Mouse (Mus musculus): Measurements from ENCODE around the gene Fank1.
A peak's percentile ranks its signal among the peaks of the same experiment; 100 is the strongest.

Fank1 gene

DNA sequence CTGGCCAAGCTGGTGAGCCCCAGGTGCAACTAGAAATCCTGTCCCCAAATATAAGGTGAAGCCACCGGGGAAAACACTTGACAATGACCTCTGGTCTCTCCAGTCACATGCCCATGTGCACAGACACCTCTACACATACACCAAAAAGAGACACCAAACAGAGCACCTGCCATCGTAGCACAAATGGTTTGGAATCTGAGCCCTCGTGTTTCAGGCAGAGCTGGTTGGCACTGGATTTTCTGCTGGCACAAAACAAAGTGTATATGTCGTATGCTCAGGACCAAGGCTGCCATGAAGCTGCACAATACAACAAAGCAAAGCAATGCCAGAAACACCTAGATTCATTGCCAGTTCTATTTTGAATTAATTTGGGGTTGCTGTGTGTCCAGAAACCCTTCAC lies 8.6 kb upstream of the Fank1 start:
- no peak for DNase-seq (ENCODE audit: low read depth, low spot score)

DNA sequence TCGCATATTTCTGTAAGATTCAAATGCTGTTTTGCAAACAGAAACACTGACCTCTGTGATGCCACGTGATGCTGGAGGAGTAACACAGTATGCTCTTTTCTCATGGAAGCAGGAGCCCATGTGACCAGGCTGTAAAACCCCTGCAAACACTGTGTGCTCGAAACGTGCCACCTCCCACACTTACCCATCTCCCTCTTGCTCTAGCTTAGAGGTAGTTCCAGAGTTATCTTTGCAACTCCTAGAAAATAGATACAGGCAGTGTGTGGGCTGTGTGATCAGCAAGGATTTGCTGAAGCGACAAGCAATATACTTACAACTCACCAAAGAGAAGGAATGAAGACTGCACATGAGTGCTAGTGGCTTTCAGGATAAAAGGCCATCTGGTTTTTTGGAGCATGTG lies 8.1 kb upstream of the Fank1 start:
- no peak for DNase-seq (ENCODE audit: low read depth, low spot score)

DNA sequence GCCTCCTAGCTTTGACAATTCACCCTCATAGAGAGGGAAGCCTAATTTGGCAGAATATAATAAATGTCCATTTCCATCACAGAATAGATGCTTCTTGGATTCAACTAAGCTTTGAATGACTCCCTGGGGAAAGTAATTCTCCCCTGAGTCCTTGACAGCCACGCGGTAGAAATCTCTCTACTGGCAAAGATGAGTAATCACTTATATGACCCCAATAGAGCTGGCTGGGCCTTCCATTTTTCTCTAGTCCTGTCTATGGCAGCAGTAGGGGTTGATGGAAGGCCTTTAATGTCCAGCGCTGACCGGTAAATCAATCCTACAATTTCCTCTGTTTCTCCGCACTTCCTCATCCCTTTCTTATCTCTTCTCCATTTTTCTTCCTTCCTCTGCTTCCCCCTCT lies 1.5 kb upstream of the Fank1 start:
- DNase-seq (ENCODE audit: low read depth, low spot score) = no peak

DNA sequence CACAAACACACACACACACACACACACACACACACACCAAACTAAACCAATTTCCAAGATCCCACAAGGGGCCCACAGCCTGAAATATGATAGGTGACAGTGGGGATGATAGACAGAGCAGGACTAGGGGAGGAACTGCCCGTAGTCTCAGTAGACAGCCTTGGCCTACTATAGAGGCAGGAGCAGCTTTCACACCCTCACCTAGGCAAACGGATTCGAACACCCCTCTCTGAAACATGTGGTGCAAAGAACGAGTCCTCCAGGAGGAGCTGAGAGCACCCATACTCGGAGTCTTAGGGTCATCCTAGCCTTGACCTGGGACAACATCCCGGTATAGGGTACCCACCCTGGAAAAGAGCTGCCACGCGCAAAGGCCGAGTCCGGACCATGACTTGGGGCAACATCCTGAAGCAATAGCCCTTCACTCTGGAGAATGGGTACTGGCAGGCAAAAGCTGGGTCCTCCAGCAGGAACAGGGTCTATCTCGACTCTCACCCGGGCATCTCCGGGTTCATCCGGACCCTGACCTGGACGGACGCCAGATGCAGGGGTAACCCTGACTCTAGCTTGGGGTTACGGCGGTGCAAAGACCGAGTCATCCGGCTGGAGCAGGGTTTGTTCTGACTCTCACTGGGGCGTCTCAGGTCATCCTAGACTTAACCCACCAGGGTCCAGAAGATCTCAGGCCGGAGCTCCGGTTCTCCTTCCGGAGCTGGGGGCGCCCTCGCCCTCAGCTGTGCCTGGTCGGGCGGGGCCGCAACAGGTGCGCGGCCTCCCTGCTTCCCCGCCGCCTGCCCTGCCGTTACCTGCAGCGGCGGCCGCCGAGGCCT lies 650 bp upstream of the Fank1 start:
- DNase-seq (ENCODE audit: low read depth, low spot score) = no peak

DNA sequence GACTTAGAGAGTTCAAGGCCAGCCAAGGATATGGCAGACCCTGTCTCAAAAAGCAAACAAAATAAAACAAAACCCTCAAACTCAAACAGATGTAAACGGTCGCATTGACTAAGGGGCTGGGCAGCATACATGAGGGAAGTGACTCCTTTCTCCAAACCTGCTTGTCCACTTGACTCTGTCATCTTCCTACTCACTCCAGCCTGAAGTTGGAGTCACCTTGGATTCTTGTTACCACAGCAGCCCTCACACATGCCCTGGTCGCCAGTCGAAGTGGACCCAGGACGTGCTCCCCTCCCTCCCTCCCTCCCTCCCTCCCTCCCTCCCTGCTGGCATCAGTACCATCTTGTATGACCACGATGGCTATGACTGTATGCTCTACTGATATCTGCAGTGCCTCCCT lies 4.9 kb downstream of the Fank1 start:
- no peak for DNase-seq (ENCODE audit: low read depth, low spot score)

DNA sequence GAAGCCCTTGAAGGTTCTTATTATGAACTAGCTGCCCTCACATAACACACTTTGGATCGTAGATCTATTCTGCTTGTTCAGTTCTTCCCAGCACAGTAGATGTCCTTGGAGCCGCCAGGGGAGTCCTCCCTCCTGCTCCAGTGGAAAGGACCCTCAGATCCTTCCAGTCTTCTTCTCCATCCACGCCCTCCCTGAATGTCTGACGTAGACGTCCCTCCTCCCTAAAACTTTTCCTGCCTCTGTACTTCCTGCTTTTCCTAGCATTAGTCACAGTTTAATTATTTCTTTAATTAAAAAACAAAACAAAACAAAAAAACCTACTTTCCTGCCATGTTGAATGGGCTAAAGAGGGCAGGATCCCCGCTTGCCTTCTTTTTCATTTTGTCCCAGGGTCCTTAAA lies 5.3 kb downstream of the Fank1 start:
- no peak for DNase-seq (ENCODE audit: low read depth, low spot score)

DNA sequence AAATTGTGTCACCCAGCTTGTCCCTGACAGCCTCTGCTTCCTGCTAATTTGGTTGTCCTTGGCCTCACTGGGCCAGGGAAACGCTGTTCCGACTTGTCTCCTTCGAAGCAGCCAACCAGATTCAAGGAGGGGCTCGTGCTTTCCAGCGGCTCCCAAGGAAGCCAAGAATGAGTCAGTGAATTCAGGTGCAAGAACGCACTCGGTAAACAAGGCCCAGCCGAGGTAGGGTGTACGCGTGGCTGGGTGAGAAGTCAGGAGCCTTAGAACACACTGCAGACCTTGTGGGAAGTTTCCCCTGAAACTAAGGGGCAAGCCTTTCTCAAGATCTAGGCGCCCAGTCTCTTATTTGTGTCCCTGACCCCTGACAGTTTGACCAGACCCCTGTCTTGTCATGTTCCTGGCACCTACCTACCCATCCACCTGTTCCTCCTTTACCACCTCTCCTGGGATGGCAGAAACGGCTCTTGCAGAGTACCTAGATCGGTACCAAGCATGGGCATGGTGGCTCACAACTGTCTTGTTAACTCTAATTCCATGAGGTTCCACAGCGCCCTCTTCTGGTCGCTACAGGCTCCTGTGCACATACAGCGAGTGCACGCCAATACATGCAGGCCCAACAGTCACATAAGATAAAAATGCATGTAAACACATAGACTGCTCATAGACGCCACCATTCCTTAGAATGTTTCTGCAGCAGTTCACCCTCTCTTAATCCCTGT lies 6.2 kb downstream of the Fank1 start, which contains the start of gene Dhx32:
Dhx32 (minus strand) TSS at position 10 of the 719 bp plus-strand sequence.
- peak; percentile 82 for DNase-seq (ENCODE audit: low read depth, low spot score)

DNA sequence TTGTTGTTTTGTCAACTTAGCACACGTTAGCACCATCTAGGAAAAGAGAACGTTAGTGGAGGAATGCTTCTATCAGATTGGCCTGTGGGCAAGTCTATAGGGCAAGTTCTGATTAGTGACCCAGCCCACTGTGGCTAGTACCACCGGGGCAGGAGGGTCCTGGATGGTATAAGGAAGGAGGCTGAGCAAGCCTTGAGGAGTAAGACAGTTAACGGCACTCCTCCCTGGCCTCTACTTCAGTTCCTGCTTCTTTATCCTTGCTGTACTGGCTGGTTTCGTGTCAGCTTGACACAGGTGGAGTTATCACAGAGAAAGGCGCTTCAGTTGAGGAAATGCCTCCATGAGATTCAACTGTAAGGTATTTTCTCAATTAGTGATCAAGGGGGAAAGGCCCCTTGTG lies 10.9 kb downstream of the Fank1 start:
- no peak for DNase-seq (ENCODE audit: low read depth, low spot score)

DNA sequence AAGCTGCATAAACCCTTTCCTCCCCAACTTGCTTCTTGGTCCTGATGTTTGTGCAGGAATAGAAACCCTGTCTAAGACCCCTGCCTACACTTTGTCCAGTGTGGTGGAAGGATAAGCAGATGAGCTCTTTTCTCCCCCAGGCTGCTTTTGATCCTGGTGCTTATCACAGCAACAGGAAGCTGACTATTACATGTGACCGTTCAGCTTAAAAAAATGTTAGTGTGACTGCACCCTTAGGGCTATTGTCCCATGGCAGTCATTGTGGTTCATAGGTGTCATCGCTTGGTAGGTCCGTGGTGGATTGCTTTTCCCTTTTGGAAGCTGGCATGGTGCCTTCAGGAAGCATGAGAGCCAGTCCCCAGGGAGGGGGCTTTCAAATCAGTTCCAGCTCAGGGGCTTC lies 11.5 kb downstream of the Fank1 start:
- no peak for DNase-seq (ENCODE audit: low read depth, low spot score)

DNA sequence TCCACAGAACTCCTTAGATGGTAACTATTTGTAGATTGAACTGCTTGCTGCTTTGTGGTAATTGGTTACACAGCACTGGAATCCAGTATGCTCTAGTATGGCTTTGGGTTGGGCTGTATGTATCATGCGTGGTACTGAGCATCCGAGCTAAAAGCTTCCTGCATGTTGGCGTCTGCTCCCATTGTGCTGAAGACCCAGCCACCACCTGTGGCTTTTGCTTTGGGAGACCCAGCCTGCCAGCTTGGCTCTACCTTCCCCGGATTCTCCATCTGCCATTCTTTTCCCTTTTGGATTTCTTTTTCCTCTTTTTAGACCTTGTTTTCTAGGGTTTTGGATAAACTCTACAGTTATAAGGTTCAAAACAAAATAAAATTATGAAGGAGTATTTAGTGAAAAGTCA lies 13.5 kb downstream of the Fank1 start:
- no peak for DNase-seq (ENCODE audit: low read depth, low spot score)

DNA sequence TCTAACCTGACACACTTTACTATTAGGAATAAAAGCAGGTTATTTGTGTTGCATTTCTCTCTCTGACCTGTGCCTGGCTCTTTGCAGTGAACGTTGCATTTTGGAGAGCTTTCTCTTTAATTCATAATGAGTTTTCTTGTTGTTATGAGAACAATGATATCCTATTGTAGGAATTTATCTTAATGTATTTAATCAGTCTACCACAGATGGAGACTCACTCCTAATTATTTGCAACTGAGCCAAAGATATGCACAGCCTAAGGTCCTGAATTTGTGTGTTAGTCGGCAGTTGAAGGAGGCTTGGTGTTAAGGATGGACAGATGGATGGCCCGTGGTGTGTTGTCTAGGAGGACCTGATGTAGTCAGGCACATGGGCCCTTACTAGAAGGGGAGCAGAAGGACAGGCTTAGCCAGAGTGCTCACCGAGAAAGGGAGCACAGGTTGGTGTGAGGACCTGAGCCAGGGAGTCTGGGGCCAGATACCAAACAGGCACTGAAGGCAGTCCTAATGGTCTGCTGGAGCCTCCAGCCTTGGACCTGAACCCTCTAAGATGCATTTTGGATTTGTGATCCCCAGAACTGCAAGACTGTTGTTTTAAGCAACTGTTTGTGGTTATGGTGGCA lies 14.1 kb downstream of the Fank1 start:
- no peak for DNase-seq (ENCODE audit: low read depth, low spot score)

DNA sequence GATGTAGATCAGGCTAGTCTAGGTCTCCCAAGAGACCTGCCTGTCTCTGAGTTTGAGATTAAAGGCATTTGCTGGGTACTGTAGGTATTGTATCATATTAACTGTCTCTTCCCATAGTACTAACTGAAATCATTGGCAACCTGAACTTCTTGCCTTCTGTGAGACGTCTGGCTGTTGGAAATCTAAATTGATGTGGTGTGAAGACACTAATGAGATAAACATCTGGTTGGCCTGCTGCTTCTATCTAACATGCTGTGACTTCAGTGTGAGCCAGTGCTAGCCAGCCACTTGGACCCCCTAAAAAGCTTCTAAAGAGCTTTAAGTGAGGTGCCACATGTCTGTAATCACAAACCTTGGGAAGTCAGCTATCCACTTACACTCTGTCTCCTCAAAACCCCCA lies 16.1 kb downstream of the Fank1 start:
- DNase-seq (ENCODE audit: low read depth, low spot score) = no peak

DNA sequence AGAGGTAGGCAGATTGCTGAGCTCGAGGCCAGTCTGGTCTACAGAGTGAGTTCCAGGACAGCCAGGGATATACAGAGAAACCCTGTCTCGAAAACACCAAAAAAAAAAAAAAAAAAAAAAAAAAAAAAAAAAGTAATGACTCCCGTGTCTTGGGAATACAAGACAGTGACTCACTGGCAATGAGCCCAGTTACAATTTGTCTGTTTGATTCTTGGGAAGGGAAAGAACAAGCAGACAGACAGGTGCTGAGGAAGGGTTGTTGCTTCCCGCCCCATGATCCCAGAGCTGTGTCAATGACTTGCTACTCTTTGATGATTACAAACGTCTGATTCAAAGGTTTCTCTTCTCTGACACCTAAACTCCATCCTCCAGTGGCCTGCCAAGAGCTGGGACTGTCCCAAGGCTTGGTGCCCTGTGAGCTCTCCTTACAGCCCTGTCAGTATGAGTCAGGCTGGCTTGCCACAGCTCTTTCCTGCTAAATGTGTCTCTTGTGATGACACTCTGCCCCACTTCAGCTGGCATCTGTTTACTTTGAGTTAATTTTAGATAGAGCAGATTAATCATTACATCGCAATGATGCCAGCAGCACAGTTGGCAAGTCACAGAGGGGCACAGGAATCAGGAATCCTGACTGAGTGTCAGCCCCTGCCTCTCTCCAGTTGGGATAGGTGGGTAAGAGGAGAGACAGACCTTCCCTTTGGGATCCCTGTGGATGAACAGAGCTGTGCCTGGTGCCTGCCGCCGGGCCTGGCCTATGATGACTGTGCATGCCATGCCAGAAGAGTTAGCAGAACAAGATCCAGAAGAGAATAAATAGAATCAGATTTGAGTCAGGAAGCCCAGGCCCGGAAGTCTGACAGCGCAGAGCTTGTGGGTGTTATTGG lies 16.8 kb downstream of the Fank1 start:
- DNase-seq (ENCODE audit: low read depth, low spot score) = no peak

DNA sequence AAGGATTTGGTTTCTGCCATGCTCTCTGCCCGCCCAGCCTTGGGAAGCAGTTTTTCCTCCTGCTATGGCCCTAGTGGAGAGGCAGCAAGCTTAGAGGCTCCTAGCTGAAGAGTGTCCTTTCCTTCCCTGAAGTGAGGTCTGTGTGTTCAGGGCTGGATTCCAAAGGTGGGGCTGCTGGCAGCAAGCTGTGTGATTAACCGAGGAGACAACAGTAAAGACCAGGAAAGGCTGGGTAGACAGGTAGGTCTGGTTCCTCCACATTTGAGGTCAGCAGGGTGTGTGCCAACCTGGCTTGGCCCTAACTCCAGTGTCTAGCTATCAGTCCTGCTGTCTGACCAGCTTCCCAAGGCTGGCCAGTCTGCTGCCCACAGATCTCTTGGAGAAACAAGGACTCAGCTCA lies 18.1 kb downstream of the Fank1 start:
- DNase-seq (ENCODE audit: low read depth, low spot score) = no peak

DNA sequence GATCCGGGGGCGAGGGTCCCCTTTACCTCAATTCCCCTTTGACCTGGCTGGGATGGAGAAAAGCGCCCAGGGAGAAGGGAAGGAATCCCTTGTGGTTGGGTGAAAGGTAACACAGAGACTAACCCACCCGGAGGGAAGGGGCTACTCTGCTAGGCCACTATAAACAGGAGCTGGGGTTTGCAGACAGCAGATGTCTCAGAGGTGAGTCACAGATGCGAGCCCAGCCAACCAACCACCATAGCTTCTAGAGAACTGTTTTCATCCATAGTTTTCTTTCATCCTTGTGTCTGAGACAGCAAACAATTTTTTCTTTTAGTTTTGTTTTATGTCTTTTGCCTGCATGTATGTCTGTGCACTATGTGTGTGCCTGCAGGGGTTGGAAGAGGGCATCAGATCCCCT lies 23.3 kb downstream of the Fank1 start:
- no peak for DNase-seq (ENCODE audit: low read depth, low spot score)

DNA sequence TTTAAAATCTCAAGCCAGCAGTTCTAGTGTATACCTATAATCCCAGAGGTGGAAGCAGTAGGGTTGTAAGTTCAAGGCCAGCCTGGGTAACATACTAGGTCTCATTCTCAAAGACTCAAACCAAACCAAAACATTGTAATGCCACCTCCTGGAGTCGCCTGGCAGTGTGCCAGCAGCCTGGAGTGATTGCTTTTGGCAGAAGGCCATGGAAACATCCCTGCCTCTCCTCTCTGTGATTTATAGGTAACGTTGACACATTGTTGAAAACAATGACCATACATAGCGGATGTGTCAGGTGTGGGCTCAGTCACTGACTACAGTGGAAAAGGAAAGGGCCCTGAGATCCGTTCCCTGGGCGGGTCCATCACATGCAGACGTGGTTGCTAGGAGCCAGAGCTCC lies 25.2 kb downstream of the Fank1 start:
- DNase-seq (ENCODE audit: low read depth, low spot score) = no peak

DNA sequence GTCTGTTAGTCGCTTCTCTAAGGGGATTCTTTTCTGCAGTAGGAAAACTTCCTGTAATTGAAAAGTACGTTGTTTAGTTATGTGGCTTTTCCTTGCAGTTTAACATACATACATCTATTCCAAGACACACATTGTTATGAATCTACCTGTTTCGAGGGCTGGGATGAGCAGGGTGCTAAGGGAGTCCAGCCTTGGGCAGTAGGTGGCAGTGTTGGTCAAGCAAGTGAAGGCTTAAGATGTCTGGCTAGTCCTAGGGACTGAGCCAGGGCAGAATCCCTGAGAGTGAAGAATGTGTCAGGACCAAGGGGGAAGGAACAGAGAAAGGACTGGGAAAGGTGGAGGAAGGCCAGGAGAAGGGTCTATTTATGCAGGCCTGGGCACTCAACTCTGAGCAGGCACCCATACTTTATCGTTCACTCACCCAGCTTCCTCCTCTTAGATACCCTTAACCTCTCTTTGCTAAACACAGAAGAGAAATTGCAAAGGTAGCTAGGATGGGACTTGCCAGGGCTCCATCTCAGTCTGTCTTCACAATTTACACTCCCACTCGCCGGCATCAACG lies 29.0 kb downstream of the Fank1 start:
- peak; percentile 48 for DNase-seq (ENCODE audit: low read depth, low spot score)

DNA sequence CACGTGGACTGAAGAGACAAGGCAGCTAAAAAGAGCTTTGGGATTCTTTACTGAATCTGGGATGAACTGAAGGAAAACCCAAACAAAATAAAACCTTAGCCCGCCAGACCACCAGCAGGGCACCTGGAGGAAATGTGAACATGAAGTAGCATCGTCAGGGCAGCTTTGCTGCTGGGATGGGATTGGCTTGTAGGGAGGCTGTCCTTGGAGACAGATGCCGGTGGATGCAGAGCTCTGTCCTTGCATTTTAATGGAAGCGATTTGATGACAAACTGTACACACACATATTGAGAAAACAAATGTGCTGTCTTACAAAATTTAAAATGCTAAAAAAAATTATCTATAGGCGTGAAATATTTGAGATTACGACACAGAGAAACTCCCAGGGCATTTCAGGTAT lies 36.3 kb downstream of the Fank1 start:
- DNase-seq (ENCODE audit: low read depth, low spot score) = no peak

DNA sequence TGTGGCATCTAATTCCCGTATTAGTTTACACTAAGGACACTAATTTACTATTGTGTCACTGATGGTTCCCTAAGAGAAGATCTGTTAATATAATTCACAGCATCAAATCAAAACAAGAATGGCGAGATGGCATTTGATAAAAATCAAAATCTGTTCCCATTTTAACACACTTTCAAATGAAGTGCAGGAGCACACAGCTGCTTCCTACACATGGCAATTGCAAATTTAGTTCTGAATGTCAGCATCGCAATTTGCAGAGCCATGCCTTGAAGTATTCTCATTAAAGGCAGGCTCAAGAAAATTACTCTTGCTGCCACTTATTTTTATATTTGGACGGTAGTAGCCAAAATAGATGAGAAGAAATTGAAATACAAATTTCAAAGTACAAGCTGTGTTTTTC lies 36.7 kb downstream of the Fank1 start:
- DNase-seq (ENCODE audit: low read depth, low spot score) = no peak

DNA sequence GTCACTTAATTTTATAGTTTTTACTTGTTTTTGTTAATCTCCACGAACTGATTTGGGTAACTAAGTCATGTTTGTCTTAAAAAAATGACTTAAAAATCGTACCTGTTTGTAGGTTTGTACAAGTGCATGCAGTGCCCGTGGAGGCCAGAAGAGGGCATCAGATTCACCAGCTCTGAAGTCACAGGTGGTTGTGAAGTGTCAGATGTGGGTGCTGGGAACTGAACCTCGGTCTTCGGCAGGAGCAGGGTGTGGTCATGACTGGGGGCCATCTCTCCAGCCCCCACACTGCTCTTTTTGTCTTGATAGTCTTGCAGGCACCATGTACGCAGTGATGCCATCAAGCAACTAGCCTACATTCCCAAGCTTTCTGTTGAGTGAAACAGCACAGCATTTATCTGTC lies 47.1 kb downstream of the Fank1 start:
- DNase-seq (ENCODE audit: low read depth, low spot score) = peak; percentile 22

DNA sequence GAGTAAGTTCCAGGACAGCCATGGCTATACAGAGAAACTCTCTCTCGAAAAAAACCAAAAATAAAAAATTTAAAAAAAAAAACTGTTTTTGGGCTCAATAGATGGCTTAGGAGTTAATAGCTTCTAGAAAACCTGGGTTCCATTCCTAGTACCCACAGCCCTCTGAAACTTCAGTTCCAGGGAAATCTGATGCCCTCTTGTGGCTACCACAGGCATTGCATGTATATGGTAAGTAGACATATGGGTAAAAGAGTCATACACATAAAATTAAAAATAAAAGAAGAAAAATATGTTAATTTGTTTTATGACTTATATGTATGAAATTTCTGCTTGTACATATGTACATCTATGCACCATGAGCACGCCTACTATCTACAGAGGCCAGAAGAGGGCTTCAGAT lies 47.9 kb downstream of the Fank1 start:
- peak; percentile 35 for DNase-seq (ENCODE audit: low read depth, low spot score)
